Mouse (Mus musculus): Measurements from ENCODE around the gene Dnase2b.

GRCm38 (mm10) chr3:146540521-146541273 is 74.7 kb downstream of the Dnase2b start:
- no peak for TF ChIP-seq CTCF (IDR thresholded peaks at IDR 0.05; ENCODE audit: low read depth, low read length)
- TF ChIP-seq POLR2A (IDR thresholded peaks at IDR 0.05; ENCODE audit: extremely low read depth, insufficient read depth, low read length): no peak

All from liver, adult 2 months (tissue).